Mouse (Mus musculus) CD4-positive, CD25-positive, alpha-beta regulatory T cell, adult 9 weeks (primary cell): Measurements from ENCODE around the gene Zfp951. TPM values are rescaled to one million over a fixed set of nuclear protein-coding genes. Genes with fewer than 3 reads are reported as not detected.

ENCODE experiments used
- polyA plus RNA-seq: library from polyadenylated mRNA; unstranded; fragments of 100-300 nt; shearing (Covaris generic); gene quantifications from one replicate; pipeline ENCODE4 v1.2.1, GENCODE M21; 2017

The Zfp951 gene
- 14.6 TPM for polyA plus RNA-seq

DNA sequence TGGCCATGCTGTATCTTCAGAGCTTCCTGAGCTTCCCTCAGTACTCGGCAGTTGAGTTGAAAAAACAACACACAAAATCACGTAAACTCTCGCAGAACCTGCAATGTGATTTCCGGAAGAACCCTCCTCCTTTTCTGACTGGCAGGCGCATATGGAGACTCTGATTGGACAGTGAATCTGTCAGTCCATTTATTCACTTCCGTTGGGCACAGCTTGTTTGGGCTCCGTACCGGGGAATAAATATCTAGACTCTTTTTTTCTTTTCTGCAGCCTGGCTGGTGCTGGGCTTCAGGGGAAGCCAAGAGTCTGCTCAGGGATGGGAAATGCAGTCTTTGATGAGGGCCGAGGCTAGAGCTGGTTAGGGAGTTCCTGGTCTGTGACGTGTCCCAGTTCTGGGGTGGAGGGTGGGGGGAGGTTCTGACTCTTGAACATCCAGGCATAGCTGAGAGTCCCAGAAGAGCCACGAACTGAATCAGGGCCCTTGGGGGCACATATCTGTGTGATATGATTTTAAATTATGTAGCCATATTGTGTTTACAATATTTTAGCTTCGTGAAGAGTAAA lies at the start of gene Zfp951:
TSS of gene Zfp951 (minus strand) at position 109 of the 564 bp plus-strand sequence.

Other genes with a start within 250 kb of the Zfp951 start
- gene Abcg3, start 122.6 kb upstream of the Zfp951 start, polyA plus RNA-seq, result 34.6 TPM